Mouse (Mus musculus): ENCODE measurements around the gene Aire. TPM values are rescaled to one million over a fixed set of nuclear protein-coding genes. Genes with fewer than 3 reads are reported as not detected.

Gene Aire
- polyA plus RNA-seq, 1 experiment from 2014 or later, result not detected

- Histone ChIP-seq H3K4me2 (ENCODE audit: low read depth, low read length) (no peak overlapping the region), H3K4me3 (ENCODE audit: low read depth, low read length) (no peak overlapping the region), H3K27me3 (ENCODE audit: control insufficient read depth, insufficient read depth, low read depth, low read length) (no peaks in the 10 kb centered on the region), H3K27ac (ENCODE audit: low read length) (no peak overlapping the region), H3K9ac (ENCODE audit: low read depth, low read length) (no peak overlapping the region), H3K4me1 (ENCODE audit: control insufficient read depth, low read depth, low read length) (no peaks in the 10 kb centered on the region), H3K9me3 (replicated peaks; ENCODE audit: control insufficient read depth, low read length) (no peaks in the 10 kb centered on the region), H3K36me3 (ENCODE audit: control insufficient read depth, insufficient read depth) (peaks cover 23% of the 10 kb centered on the region)
- 3% methylated on average over 4 of the region's 4 CpGs for WGBS (ENCODE audit: insufficient replicate concordance)
- ATAC-seq (ENCODE audit: low read depth), result peak; percentile 68
These were observed 58.8 kb downstream of the Aire start for GRCm38 (mm10) chr10:77984660-77985059.

Other genes starting within 250 kb of the Aire start
- gene Gm9639, start 248.5 kb downstream of the Aire start, polyA plus RNA-seq (2015; fragmentation: Nextera tagmentation; extraction: Ambion mirVana), result not detected in 2 replicates
- gene Gm19668, start 244.5 kb downstream of the Aire start, polyA plus RNA-seq (2015; fragmentation: Nextera tagmentation; extraction: Ambion mirVana), result not detected in 2 replicates
- not detected in 2 replicates for gene Gm9507, start 231.8 kb downstream of the Aire start, polyA plus RNA-seq (2015; fragmentation: Nextera tagmentation; extraction: Ambion mirVana)
- gene Gm2696, start 228.9 kb downstream of the Aire start, polyA plus RNA-seq (2015; fragmentation: Nextera tagmentation; extraction: Ambion mirVana), result not detected in 2 replicates
- gene Krtap10-4, start 216.5 kb downstream of the Aire start, polyA plus RNA-seq (2015; fragmentation: Nextera tagmentation; extraction: Ambion mirVana), result not detected in 2 replicates
- gene Krtap10-10, start 207.7 kb downstream of the Aire start, polyA plus RNA-seq (2015; fragmentation: Nextera tagmentation; extraction: Ambion mirVana), result not detected in 2 replicates
- gene Gm36176, start 196.8 kb downstream of the Aire start, polyA plus RNA-seq (2015; fragmentation: Nextera tagmentation; extraction: Ambion mirVana), result not detected in 2 replicates
- gene Gm10318, start 190.8 kb downstream of the Aire start, polyA plus RNA-seq (2015; fragmentation: Nextera tagmentation; extraction: Ambion mirVana), result not detected in 2 replicates
- gene Gm3285, start 181.6 kb downstream of the Aire start, polyA plus RNA-seq (2015; fragmentation: Nextera tagmentation; extraction: Ambion mirVana), result not detected in 2 replicates
- gene Lrrc3, start 141.1 kb downstream of the Aire start, polyA plus RNA-seq (2015; fragmentation: Nextera tagmentation; extraction: Ambion mirVana), result 16.5 and 18.6 TPM in 2 replicates
- 2.7 and 3.0 TPM in 2 replicates for gene Trpm2, start 73.0 kb downstream of the Aire start, polyA plus RNA-seq (2015; fragmentation: Nextera tagmentation; extraction: Ambion mirVana)
- 3.7 and 4.0 TPM in 2 replicates for gene 1810043G02Rik, start 65.1 kb downstream of the Aire start, polyA plus RNA-seq (2015; fragmentation: Nextera tagmentation; extraction: Ambion mirVana)
- gene Pfkl, start 33.5 kb downstream of the Aire start, polyA plus RNA-seq (2015; fragmentation: Nextera tagmentation; extraction: Ambion mirVana), result 83.0 and 83.2 TPM in 2 replicates
- gene Dnmt3l, start 1.7 kb downstream of the Aire start, polyA plus RNA-seq (2015; fragmentation: Nextera tagmentation; extraction: Ambion mirVana), result not detected in 2 replicates
- gene Icosl, start 25.7 kb upstream of the Aire start, polyA plus RNA-seq (2015; fragmentation: Nextera tagmentation; extraction: Ambion mirVana), result 1.5 and 1.7 TPM in 2 replicates
- 21.0 and 21.7 TPM in 2 replicates for gene D10Jhu81e, start 126.2 kb upstream of the Aire start, polyA plus RNA-seq (2015; fragmentation: Nextera tagmentation; extraction: Ambion mirVana)
- 9.0 and 9.1 TPM in 2 replicates for gene Pwp2, start 141.5 kb upstream of the Aire start, polyA plus RNA-seq (2015; fragmentation: Nextera tagmentation; extraction: Ambion mirVana)
- 4.3 and 5.9 TPM in 2 replicates for gene Trappc10, start 201.0 kb upstream of the Aire start, polyA plus RNA-seq (2015; fragmentation: Nextera tagmentation; extraction: Ambion mirVana)

Data from liver, embryonic 16.5 days (tissue).